Mouse (Mus musculus) spleen, adult 2 months (tissue): ENCODE measurements around the gene Sorcs3. TPM values are rescaled to one million over a fixed set of nuclear protein-coding genes. Genes with fewer than 3 reads are reported as not detected.

Experiments used
- DNase-seq, 2 experiments: peaks; one replicate each; pipeline versions ENCODE4 v3.0.0 to v3.0.0-alpha.2; 2012 to 2021; ENCODE audit warnings: low spot score in 2 of 2, low read depth in 1 of 2
- H3K27ac ChIP-seq: fragments of 200-500 bp; 2 replicates; pipeline ENCODE4 v1.5.1; 2012; ENCODE audit warnings: low read length, inconsistent platforms; ENCODE audit not compliant: insufficient read depth
- H3K27me3 ChIP-seq: fragments of 200-500 bp; 2 replicates; pipeline ENCODE4 v1.6.1; 2012; ENCODE audit warnings: mild to moderate bottlenecking, moderate library complexity, low read length, inconsistent platforms; ENCODE audit not compliant: control insufficient read depth, insufficient read depth
- H3K36me3 ChIP-seq: fragments of 200-500 bp; 2 replicates; pipeline ENCODE4 v1.6.1; 2012; ENCODE audit warnings: mild to moderate bottlenecking, low read length, inconsistent platforms; ENCODE audit not compliant: control insufficient read depth, insufficient read depth
- H3K4me1 ChIP-seq: fragments of 200-500 bp; 2 replicates; pipeline ENCODE4 v1.6.1; 2011; ENCODE audit warnings: inconsistent platforms; ENCODE audit not compliant: control insufficient read depth, insufficient read depth, insufficient read length
- H3K4me3 ChIP-seq: fragments of 200-500 bp; 2 replicates; pipeline ENCODE4 v1.5.1; 2011; ENCODE audit warnings: mild to moderate bottlenecking, inconsistent platforms; ENCODE audit not compliant: insufficient read depth, insufficient read length; ENCODE audit errors: extremely low read depth
- CTCF ChIP-seq: fragments of 200-500 bp; IDR thresholded peaks from 2 replicates; pipeline ENCODE4 v1.5.1; 2011; ENCODE audit warnings: mild to moderate bottlenecking, inconsistent platforms; ENCODE audit not compliant: insufficient read depth, insufficient read length, insufficient replicate concordance; ENCODE audit errors: extremely low read depth
- POLR2A ChIP-seq: fragments of 200-500 bp; IDR thresholded peaks from 2 replicates; pipeline ENCODE4 v1.6.1; 2011; ENCODE audit warnings: low read depth, low read length, inconsistent platforms
- WGBS: fragments of 180-500 bp; shearing (Covaris S2); methylation state at CpG from one replicate; pipeline ENCODE4 v1.1.7; 2018; 5-methylcytosine and 5-hydroxymethylcytosine counted together
- polyA plus RNA-seq: library from polyadenylated mRNA; depleted of rRNA; stranded (reverse); fragments of >200 nt; gene quantifications from 2 replicates; pipeline ENCODE4 v1.2.3, GENCODE M21; 2012

Gene Sorcs3
- polyA plus RNA-seq, 1 experiment = not detected

DNA sequence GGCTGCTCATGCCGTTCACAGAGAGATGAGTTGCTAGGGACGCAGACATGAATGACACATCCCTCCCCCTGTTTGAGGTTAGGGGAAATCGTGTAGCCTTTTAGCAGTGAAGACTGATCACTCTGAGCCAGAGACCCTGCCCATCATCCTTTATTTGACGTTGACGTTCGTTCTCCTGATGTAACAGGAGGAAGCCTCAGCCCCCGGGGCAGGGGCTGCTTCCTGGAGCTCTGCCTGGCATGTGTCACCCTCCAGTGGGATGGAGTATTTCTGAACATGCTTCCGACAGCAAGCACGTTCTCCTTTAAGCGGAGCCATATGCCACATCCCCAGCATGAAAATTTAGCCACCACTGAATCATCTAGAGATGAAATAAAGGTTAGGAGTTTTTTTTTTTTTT lies 162.2 kb downstream of the Sorcs3 start:
- H3K27me3 ChIP-seq = no peaks in the 10 kb centered on the region
- no peaks in the 10 kb centered on the region for H3K4me1 ChIP-seq
- TF ChIP-seq CTCF (no peak), POLR2A (no peak)
- H3K36me3 ChIP-seq = no peaks in the 10 kb centered on the region
- 59% methylated on average over 10 of the region's 10 CpGs for WGBS
- no peak overlapping the region for H3K4me3 ChIP-seq
- no peak for DNase-seq
- no peak overlapping the region for H3K27ac ChIP-seq

DNA sequence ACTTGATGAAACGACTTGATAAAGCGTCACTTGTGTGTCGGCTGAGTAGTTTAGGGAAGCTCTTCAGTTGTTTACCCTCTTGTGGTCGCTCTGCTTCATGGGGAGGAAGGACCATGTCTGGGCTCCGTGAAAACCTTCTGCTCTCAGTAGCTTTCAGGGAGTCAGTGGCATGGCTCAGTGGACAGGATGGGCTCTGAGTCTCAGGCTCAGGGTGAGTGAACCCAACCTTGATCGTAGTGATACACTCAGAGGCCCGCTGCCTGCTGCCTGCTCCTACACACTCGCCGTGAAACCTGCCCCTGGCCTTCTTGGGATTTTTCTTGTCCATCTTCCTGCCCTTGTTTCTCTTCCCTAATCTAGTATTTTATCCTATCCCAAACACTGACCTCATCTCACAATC lies 166.0 kb downstream of the Sorcs3 start:
- Histone ChIP-seq H3K4me3 (no peak overlapping the region), H3K4me1 (no peaks in the 10 kb centered on the region), H3K27ac (no peak overlapping the region), H3K27me3 (no peaks in the 10 kb centered on the region), H3K36me3 (no peaks in the 10 kb centered on the region)
- DNase-seq = no peak
- TF ChIP-seq POLR2A (no peak), CTCF (no peak)
- WGBS = 59% methylated on average over 9 of the region's 9 CpGs

DNA sequence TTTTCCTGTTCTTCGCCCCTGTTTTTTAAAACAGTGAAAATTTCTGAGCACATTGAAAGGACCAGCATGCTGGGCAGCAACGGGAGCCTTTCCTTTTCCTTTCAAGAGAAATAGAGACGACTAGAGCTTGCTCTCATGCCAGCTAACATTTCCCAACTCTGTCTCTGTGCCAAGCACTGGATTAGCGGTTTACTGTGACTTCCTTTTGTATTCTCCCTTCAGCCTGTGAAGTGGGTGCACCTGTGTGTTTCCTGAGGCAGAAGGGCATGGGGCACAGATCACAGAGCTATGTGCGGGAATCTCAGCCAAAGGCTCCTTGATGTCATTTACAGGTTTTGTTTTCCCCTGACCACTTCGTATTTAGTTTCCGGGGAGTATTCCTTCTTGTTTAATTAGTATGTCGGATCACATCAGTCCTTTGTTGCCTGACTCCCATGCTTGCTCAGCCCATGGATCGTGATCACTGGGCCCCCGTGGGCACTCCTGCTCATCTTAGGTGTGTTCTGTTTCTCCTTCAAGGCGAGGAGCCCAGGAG lies 172.2 kb downstream of the Sorcs3 start:
- WGBS = 77% methylated on average over 11 of the region's 11 CpGs

DNA sequence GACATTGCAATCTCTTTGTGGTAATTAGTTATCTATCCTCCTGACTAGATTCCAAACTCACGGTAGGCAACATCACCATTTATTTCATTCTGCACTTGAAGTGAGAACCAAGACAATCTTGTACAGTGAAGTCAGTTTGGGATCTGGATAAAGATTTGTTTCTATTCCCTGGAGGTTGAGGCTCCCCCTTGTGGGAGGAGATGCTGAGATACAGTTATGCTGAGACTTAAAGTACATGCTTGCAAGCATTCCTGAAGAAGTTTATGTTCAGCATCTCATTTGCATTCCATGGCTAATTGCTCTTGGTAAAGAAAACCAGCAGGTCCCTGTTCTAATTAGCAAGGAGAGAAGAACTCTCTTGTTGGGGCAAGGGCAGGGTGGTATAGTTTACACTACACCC lies 185.7 kb downstream of the Sorcs3 start:
- no peak for TF ChIP-seq POLR2A
- TF ChIP-seq CTCF = no peak
- DNase-seq = no peak
- H3K27ac ChIP-seq = no peak overlapping the region
- no peaks in the 10 kb centered on the region for H3K36me3 ChIP-seq
- H3K4me3 ChIP-seq = no peak overlapping the region
- H3K4me1 ChIP-seq = no peaks in the 10 kb centered on the region
- 72% methylated on average over 1 of the region's 1 CpGs for WGBS
- H3K27me3 ChIP-seq = no peaks in the 10 kb centered on the region

More for the DNA sequence above, 172.2 kb downstream of the Sorcs3 start:
- DNase-seq = no peak
- no peaks in the 10 kb centered on the region for H3K4me1 ChIP-seq
- no peak for TF ChIP-seq CTCF
- no peak for TF ChIP-seq POLR2A
- H3K36me3 ChIP-seq = no peaks in the 10 kb centered on the region
- no peak overlapping the region for H3K4me3 ChIP-seq
- no peaks in the 10 kb centered on the region for H3K27me3 ChIP-seq
- H3K27ac ChIP-seq = no peak overlapping the region

DNA sequence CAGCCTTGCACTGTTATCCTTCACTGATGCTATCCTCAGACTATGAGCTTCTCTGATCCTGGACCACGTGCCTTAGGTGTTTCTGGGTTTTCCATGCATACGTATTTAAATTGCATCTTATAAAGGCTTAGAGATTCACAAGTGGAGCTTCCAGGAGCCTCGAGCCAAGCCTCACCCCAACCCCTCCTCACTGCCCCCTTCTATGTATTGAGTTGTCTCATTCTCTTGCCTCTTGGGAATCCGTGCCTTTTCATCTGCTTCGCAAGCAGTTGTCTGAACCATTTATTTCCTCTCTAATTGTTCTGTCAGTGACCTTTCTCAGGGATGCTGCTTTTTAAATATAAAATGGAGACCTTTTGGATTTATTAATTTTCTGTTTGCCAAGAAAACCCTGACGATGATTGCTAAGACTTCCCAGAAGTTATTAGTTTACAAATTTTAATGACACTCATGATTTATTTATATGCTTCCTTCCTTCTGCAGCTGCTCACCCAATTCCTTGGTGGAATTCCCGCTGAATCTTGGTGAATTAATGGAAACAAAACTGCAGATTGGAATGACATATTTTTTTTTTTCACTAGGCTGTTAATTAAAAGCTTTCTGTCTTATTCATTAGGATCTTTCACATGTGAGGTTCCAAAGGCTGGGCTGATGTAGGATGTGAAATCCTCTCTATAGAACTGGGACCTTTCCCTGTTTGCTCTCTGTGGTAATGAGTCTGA lies 199.1 kb downstream of the Sorcs3 start:
- Histone ChIP-seq H3K36me3 (no peaks in the 10 kb centered on the region), H3K4me3 (no peak overlapping the region), H3K27ac (no peak overlapping the region), H3K27me3 (no peaks in the 10 kb centered on the region), H3K4me1 (no peaks in the 10 kb centered on the region)
- DNase-seq = no peak
- TF ChIP-seq POLR2A = no peak
- no peak for TF ChIP-seq CTCF
- 67% methylated on average over 7 of the region's 7 CpGs for WGBS

DNA sequence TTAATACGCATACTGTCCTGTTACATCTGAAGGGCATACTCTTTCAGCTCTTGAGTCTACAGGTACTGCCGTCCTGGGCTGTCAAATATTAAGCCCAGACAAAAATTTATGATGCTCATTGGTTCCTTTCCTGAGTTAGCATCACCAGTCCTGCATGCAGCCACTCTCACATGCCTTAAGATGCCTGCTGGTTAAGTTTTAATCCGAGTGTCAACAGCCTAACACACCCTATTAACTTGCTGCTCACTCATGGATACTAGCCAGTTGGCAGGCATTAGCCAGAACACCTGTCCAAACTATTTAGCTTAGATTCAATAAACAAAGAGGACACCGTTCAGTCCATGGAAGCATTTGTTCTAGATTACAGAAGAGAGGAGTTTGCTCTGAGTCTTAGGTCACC lies 202.4 kb downstream of the Sorcs3 start:
- no peak overlapping the region for H3K4me3 ChIP-seq
- H3K27ac ChIP-seq = no peak overlapping the region
- WGBS = 73% methylated on average over 4 of the region's 4 CpGs
- no peaks in the 10 kb centered on the region for H3K27me3 ChIP-seq
- no peaks in the 10 kb centered on the region for H3K36me3 ChIP-seq
- DNase-seq = no peak
- TF ChIP-seq POLR2A (no peak), CTCF (no peak)
- H3K4me1 ChIP-seq = no peaks in the 10 kb centered on the region

DNA sequence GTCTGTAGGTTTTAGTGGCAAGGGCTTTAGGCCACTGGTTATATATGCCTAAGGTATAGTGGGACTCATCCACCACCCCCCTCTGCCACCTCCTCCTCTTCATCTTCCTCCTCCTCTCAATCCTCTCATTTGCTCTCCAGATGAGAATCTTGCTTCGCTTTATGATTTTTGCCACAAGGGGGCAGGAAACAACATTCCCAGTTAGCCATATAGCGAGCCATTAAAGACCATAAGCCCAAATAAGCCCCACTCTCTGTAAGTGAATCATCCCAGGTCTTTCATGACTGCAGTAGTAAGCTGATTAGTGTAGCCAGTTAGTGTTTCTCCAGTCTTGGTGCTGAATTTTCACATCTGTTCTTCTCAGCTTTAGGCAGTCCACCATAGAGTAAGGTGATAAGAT lies 205.5 kb downstream of the Sorcs3 start:
- Histone ChIP-seq H3K36me3 (no peaks in the 10 kb centered on the region), H3K27ac (no peak overlapping the region), H3K27me3 (no peaks in the 10 kb centered on the region), H3K4me3 (no peak overlapping the region; the same call in 1 of the 2 replicates), H3K4me1 (no peaks in the 10 kb centered on the region)
- WGBS = 44% methylated on average over 2 of the region's 2 CpGs
- no peak for TF ChIP-seq CTCF
- no peak for TF ChIP-seq POLR2A
- no peak for DNase-seq
